Mouse (Mus musculus): ENCODE results near the gene H2al1c.

DNA sequence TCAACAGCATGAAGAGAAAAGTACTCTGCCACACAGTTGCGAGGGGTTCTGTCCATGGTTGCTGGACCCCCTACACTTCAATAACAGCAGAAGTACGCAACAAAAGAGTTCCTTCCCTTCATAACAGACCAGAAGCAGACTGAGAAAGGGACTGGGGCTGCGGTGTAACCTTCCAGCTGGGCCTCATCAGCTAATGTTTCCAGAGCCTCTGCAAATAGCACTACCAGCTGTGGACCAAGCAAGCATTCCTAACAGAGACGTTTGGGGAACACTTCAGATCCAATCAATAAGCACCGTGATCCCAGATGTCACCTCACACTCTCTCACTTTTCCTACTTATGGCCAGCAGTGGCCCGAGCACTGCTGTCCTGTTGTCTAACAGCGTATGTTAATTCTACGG is 40.5 kb upstream of the H2al1c start:
- TF ChIP-seq CTCF (IDR thresholded peaks at IDR 0.05; ENCODE audit: low read depth, low read length) (no peak), POLR2A (IDR thresholded peaks at IDR 0.05; ENCODE audit: extremely low read depth, insufficient read depth, low read length) (no peak)

All from liver, adult 2 months (tissue).